Mouse (Mus musculus): Measurements from ENCODE around the gene Krit1.

Krit1 gene

GRCm38 (mm10) chr5:3886862-3887261 lies 83.9 kb downstream of the Krit1 start:
- in situ Hi-C loops (cut with MboI, MseI) = loop anchor here (10.0 kb wide), 2 partner anchors 232 to 328 kb away; partner anchors contain the start of genes Gatad1 and Tmbim7

- in situ Hi-C loops (cut with MboI, MseI) = loop anchor here (10.0 kb wide), 2 partner anchors 234 to 326 kb away; partner anchors contain the start of genes Gatad1 and Tmbim7
These were observed 86.2 kb downstream of the Krit1 start for GRCm38 (mm10) chr5:3889201-3889600.

- in situ Hi-C loops (cut with MboI, MseI) = loop anchor here (5.0 kb wide), 1 partner anchor 299 kb away; the partner anchor contains the start of gene Mterf1b
These were observed 90.7 kb downstream of the Krit1 start, which contains the start of gene Mterf1a for GRCm38 (mm10) chr5:3893459-3894293. Gene Mterf1a, minus strand, starts transcription at chr5:3893933.

- in situ Hi-C loops (cut with MboI, MseI) = loop anchor here (5.0 kb wide), 1 partner anchor 298 kb away; the partner anchor contains the start of gene Mterf1b
These were observed 91.3 kb downstream of the Krit1 start for GRCm38 (mm10) chr5:3894294-3894619.
